In genomic region chr2:70443035-70443434, GRCm38 (mm10) we compare ENCODE assay signal across 7 mouse cellular contexts. TPM values are rescaled to one million over a fixed set of nuclear protein-coding genes. Genes with fewer than 3 reads are reported as not detected.
A peak's percentile ranks its signal among the peaks of the same experiment; 100 is the strongest.
DNase-seq lines count a peak whose midpoint lies in the region; ATAC-seq and TF ChIP-seq lines count a peak whose summit lies in the region.

No protein-coding gene starts in this region.

- no peaks in the 10 kb centered on the region for H3K9me3 ChIP-seq in liver, embryonic 11.5 days (ENCODE audit: control insufficient read depth, low read length)
- peaks cover 3% of the 10 kb centered on the region for H3K9me3 ChIP-seq in heart, embryonic 16.5 days (replicated peaks; ENCODE audit: control insufficient read depth, low read length)
- H3K9me3 ChIP-seq in midbrain, embryonic 11.5 days (ENCODE audit: control insufficient read depth, low read length): no peaks in the 10 kb centered on the region

- H3K4me1 ChIP-seq in liver, embryonic 11.5 days (replicated peaks; ENCODE audit: control insufficient read depth, insufficient read depth, low read length): no peaks in the 10 kb centered on the region
- no peaks in the 10 kb centered on the region for H3K4me1 ChIP-seq in heart, embryonic 16.5 days (ENCODE audit: control insufficient read depth, insufficient read depth, low read length)
- H3K4me1 ChIP-seq in midbrain, embryonic 11.5 days (ENCODE audit: control insufficient read depth, insufficient read depth, low read length): peaks cover 8% of the 10 kb centered on the region; the same call in 1 of the 2 replicates
- no peaks in the 10 kb centered on the region for H3K4me1 ChIP-seq in thymus, adult 2 months (replicated peaks; ENCODE audit: control insufficient read depth, insufficient read depth, low read length)

- peak; percentile 27 for DNase-seq in liver
- DNase-seq in liver, embryonic 11.5 days (ENCODE audit: low spot score): no peak
- DNase-seq in embryo, embryonic 11 days: peak; percentile 72
- DNase-seq in midbrain, embryonic 11.5 days (ENCODE audit: low spot score, missing footprints): peak; percentile 91
- no peak for DNase-seq in gastrocnemius, postnatal 36 days
- no peak for DNase-seq in thymus, adult 2 months

- intact Hi-C loops in gastrocnemius, postnatal 36 days (cut with DNase I): no loop called here

- H3K27me3 ChIP-seq in liver, embryonic 11.5 days (replicated peaks; ENCODE audit: control insufficient read depth, insufficient read depth, low read length): no peaks in the 10 kb centered on the region
- H3K27me3 ChIP-seq in heart, embryonic 16.5 days (ENCODE audit: control insufficient read depth, insufficient read depth, low read length): peaks cover 5% of the 10 kb centered on the region; the same call in 1 of the 2 replicates
- H3K27me3 ChIP-seq in midbrain, embryonic 11.5 days (ENCODE audit: control insufficient read depth, insufficient read depth, low read length): no peaks in the 10 kb centered on the region; the same call in 1 of the 2 replicates
- H3K27me3 ChIP-seq in thymus, adult 2 months (ENCODE audit: control insufficient read depth, insufficient read depth, low read length): no peaks in the 10 kb centered on the region

- H3K27ac ChIP-seq in liver, embryonic 11.5 days (ENCODE audit: low read depth, low read length): no peak overlapping the region
- H3K27ac ChIP-seq in heart, embryonic 16.5 days (ENCODE audit: low read length): no peak overlapping the region
- no peak overlapping the region for H3K27ac ChIP-seq in midbrain, embryonic 11.5 days (ENCODE audit: low read depth, low read length)
- no peak overlapping the region for H3K27ac ChIP-seq in thymus, adult 2 months (ENCODE audit: control insufficient read depth, insufficient read depth, low read length)

- TF ChIP-seq CTCF in thymus, adult 2 months (IDR thresholded peaks at IDR 0.05; ENCODE audit: borderline replicate concordance, control insufficient read depth, extremely low read depth, insufficient read depth, low read length, poor library complexity): no peak

- H3K4me3 ChIP-seq in liver, embryonic 11.5 days (ENCODE audit: low read depth, low read length): no peak overlapping the region
- H3K4me3 ChIP-seq in heart, embryonic 16.5 days (ENCODE audit: low read length): no peak overlapping the region
- H3K4me3 ChIP-seq in midbrain, embryonic 11.5 days (ENCODE audit: low read depth, low read length): no peak overlapping the region
- H3K4me3 ChIP-seq in thymus, adult 2 months (ENCODE audit: control insufficient read depth, insufficient read depth, low read length): no peak overlapping the region

- H3K9ac ChIP-seq in liver, embryonic 11.5 days (ENCODE audit: low read depth, low read length): no peak overlapping the region
- no peak overlapping the region for H3K9ac ChIP-seq in heart, embryonic 16.5 days (ENCODE audit: low read length)
- H3K9ac ChIP-seq in midbrain, embryonic 11.5 days (ENCODE audit: low read length): no peak overlapping the region

- WGBS in liver, embryonic 11.5 days: 19% methylated on average over 4 of the region's 4 CpGs
- 0% methylated on average over 4 of the region's 4 CpGs for WGBS in heart, embryonic 16.5 days
- WGBS in midbrain, embryonic 11.5 days: 9% methylated on average over 4 of the region's 4 CpGs
- WGBS in thymus, adult 2 months: 19% methylated on average over 4 of the region's 4 CpGs

- no peaks in the 10 kb centered on the region for H3K36me3 ChIP-seq in liver, embryonic 11.5 days (ENCODE audit: control insufficient read depth, insufficient read depth, low read length)
- H3K36me3 ChIP-seq in heart, embryonic 16.5 days (ENCODE audit: control insufficient read depth, insufficient read depth): no peaks in the 10 kb centered on the region
- no peaks in the 10 kb centered on the region for H3K36me3 ChIP-seq in midbrain, embryonic 11.5 days (ENCODE audit: control insufficient read depth, insufficient read depth, low read length)
- no peaks in the 10 kb centered on the region for H3K36me3 ChIP-seq in thymus, adult 2 months (ENCODE audit: control insufficient read depth, insufficient read depth, low read length)

- no peak for TF ChIP-seq POLR2A in thymus, adult 2 months (IDR thresholded peaks at IDR 0.05; ENCODE audit: control insufficient read depth, extremely low read depth, insufficient read depth, low read length, poor library complexity)

- no peak overlapping the region for H3K4me2 ChIP-seq in liver, embryonic 11.5 days
- peak overlapping the region; percentile 25 for H3K4me2 ChIP-seq in heart, embryonic 16.5 days (ENCODE audit: low read depth, low read length)
- H3K4me2 ChIP-seq in midbrain, embryonic 11.5 days: peak overlapping the region; percentile 27; the same call in 1 of the 2 replicates

- no peak for ATAC-seq in liver, embryonic 11.5 days (replicated peaks; ENCODE audit: low FRiP score)
- ATAC-seq in heart, embryonic 16.5 days (replicated peaks; ENCODE audit: extremely low read depth, insufficient read depth, low FRiP score): no peak
- peak; percentile 44; the same call in 1 of the 2 replicates for ATAC-seq in midbrain, embryonic 11.5 days (ENCODE audit: low FRiP score)

RNA-seq across cellular contexts. Expression of gene Sp5, which starts 31.7 kb away (rescaled TPM):
- polyA plus RNA-seq in liver, embryonic 11.5 days (2014; fragmentation: Nextera tagmentation; extraction: Ambion mirVana): 1.1 TPM in 2 replicates
- 0.17 and 0.74 TPM in 2 replicates for polyA plus RNA-seq in heart, embryonic 16.5 days (2015; fragmentation: Nextera tagmentation; extraction: Ambion mirVana)
- 10.2 and 12.8 TPM in 2 replicates for polyA plus RNA-seq in midbrain, embryonic 11.5 days (2014; fragmentation: Nextera tagmentation; extraction: Ambion mirVana)
- total RNA-seq in gastrocnemius, postnatal 36 days (2021): not detected
- 0.08 and 0.12 TPM in 2 replicates for polyA plus RNA-seq in thymus, adult 2 months (2012; rRNA removed)

Comparison
In these comparisons a context has a peak if more than half of its experiments do, and no peak if none do; other contexts are left out.
1. DNase-seq: peak in liver (single experiment), embryo, embryonic 11 days (single experiment) and midbrain, embryonic 11.5 days (single experiment); none in liver, embryonic 11.5 days (single experiment), gastrocnemius, postnatal 36 days (0 of 2) and thymus, adult 2 months (single experiment).